Mouse (Mus musculus): ENCODE measurements around the gene Gm21748.
"Not testable (repeated sequence)": the region's sequence is repeated elsewhere in the genome, so short reads cannot be mapped to it uniquely, and the experiment has no call there.

Gene Gm21748

GRCm38 (mm10) chrY:90839077-90839476 lies at the start of gene Gm21748:
Gm21748 (minus strand) TSS chrY:90839177.
- CTCF ChIA-PET, POLR2A ChIA-PET: not testable (repeated sequence)
